Mouse (Mus musculus) left cerebral cortex, adult 9 months (tissue): Measurements from ENCODE around the gene Cwc15.
"Not testable (repeated sequence)": the region's sequence is repeated elsewhere in the genome, so short reads cannot be mapped to it uniquely, and the experiment has no call there.

ENCODE experiments used
- DNase-seq, 2 experiments: peaks; one replicate each; pipeline ENCODE4 v3.0.0; 2022; ENCODE audit warnings: low spot score in 2 of 2

Cwc15 gene

DNA sequence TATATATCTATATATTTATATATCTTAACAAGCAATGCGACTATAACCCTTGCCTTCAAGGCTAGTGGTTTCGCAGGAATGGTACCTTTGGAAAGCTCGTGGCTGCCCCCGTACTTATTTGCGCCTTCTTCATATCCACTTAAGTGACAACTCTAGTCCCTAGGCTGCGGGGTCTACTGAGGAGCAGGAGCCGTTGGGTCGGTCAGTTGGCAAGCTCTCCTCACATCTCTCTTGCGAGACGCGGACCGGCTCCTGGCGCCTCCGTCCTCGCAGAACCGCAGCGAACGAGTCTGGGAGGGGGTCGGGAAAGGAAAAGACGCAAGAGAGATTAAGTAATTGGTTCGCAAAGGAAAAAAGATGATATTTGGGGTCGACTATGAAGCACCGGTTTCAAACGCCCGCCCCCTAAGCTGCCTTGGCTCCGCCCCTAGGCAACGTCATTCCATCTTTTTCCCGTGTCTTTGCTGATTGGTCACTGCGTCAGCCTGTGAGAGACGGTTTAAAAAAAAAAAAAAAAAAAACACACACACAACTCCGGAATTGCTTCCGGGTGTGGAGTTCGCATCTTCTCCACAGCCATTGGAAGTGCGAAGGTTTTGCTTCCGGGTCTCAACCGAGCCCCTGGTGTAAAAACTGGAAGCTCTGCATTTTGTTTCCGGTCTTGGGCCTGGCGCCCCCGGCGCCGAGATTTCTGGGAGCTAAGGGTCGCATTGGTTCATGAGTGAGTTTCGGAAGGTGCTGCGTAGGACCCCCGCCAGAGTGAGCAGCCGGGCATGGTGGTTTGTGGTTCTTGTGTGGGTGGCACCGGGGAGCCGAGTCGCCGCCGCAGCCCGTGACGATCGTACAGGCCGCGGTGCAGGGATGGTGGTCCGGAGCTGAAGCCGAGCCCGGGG, at the start of gene Cwc15, which contains the start of gene Kdm4d:
TSS of gene Cwc15 (plus strand) at position 595 of the 893 bp plus-strand sequence.
TSS of gene Kdm4d (minus strand) at position 460 of the 893 bp plus-strand sequence.
- DNase-seq: peak; percentile 93 to 97

DNA sequence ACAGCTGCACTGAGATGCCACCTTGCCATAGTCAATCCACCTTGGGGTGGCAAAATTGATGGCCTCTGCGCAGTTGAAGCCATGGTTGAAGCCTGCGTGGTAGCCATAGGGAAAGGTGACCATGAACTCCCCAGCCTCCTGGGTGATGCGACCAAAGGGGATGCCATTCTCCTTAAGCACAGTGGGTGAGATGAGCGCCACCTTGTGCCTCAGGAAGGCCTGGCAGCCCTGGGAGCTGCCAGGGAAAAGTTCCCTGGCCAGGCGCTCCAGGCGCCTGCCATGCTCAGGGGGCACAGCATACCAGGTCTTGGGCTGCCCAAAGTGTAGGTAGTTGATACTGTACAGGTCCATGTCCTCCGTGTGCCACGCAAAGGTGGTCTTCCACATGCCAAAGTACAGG, 49.3 kb upstream of the Cwc15 start:
- not testable (repeated sequence) for DNase-seq

GRCm38 (mm10) chr9:14456320-14456719, 44.1 kb upstream of the Cwc15 start:
- DNase-seq: no peak

DNA sequence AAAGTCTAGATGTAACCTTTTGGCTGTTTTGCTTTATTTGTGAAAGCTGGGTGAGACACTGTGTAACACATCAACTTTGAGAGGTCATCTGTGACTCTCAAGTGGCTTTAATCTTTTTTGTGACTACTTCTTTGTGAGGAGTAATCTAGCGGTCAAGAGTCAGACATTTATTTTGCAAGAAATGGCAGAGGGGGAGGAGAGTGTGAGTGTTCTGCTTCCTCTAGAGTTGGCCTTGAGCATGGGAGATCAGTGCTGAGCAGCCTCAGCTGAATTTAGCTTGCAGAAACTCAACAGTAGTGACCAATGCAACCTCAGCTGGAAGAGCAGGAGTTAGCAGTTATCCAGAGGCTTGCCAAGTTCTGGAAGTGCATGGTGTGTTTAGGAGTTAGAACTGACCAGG, 37.9 kb upstream of the Cwc15 start:
- DNase-seq: not testable (repeated sequence)

DNA sequence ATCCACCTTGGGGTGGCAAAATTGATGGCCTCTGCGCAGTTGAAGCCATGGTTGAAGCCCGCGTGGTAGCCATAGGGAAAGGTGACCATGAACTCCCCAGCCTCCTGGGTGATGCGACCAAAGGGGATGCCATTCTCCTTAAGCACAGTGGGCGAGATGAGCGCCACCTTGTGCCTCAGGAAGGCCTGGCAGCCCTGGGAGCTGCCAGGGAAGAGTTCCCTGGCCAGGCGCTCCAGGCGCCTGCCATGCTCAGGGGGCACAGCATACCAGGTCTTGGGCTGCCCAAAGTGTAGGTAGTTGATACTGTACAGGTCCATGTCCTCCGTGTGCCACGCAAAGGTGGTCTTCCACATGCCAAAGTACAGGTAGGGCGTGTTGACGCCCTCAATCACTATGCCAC, 36.7 kb upstream of the Cwc15 start:
- not testable (repeated sequence) for DNase-seq

GRCm38 (mm10) chr9:14498896-14499705, 1.3 kb upstream of the Cwc15 start:
- DNase-seq: no peak

- no peak for DNase-seq
Observed at GRCm38 (mm10) chr9:14500916-14501424, 553 bp downstream of the Cwc15 start.

GRCm38 (mm10) chr9:14512633-14513445, 12.4 kb downstream of the Cwc15 start:
- peak in 1 of 2 experiments; percentile 48 for DNase-seq

DNA sequence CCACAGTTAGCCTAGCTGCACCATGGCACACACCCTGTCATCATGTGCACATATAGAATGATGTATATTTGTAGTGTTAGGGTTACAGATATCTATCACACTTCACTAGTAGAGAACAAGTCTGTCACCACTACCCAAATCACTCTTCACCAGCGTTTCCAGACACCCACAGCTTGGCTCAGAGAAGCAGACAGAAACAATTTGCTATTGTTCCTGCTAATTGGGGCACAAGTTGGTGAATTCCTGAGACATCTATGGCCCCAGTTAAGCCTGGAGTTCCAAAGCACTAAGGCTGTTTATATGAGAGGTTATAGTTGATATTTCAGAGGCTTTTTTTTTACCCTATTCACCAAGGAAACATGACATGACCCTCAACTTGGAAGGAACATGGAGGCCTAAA, 16.9 kb downstream of the Cwc15 start:
- DNase-seq: no peak

DNA sequence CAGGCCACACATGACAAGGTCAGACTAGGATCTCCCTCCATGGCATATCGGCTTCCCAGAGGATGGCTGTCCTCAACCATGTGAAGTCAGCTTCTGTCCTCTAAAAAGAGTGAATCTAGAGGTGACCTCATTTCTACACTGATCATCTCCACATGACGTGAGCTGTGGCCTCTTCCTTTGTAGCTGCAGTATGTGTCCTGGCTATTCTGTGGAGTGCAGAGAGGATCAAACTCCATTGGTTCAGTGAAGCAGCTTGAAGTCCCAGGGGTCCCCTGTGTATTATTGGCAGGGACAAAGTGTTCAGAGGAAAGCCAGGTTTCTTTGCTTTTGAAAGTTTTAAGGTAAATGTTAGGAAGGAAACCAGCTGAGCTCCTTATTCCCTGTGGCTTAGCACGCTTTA, 17.7 kb downstream of the Cwc15 start:
- no peak for DNase-seq

- DNase-seq: no peak
Observed at GRCm38 (mm10) chr9:14520971-14521670, 20.7 kb downstream of the Cwc15 start.

DNA sequence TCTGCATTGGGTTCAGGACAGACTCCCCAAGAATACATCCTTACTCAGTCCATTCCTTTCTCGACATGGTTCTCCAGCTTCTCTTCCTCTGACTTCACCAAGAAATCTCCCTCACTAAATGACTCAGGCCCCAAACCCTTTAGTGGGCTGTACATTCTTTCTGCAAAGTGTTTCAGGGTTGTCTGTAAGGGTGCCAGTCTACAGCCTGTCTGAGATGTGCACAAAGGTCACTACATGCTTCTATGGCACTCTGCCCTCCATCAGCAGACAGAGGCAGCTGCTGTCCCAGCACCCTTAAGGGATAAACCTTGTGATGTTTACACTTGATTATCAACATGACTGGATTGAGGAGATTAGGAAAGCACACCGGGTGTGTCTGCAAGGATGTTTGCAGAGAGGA, 21.3 kb downstream of the Cwc15 start:
- DNase-seq: no peak

- peak; percentile 48 to 87 for DNase-seq
Observed at GRCm38 (mm10) chr9:14523408-14524043, 23.1 kb downstream of the Cwc15 start.

DNA sequence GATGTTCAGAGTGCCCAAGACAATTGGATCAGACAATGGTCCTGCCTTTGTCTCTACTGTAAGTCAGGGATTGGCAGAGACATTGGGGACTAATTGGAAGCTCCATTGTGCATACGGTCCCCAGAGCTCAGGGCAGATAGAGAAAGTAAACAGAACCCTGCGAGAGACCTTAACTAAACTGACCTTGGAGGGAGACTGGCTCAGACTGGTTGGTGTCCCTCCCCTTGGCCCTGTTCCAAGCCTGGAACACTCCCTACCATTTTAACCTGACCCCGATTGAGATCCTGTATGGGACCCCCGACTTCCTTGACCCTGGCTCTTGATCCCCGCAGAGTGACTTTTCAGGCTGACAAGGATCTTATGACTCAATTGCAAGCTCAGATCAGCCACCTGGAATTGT, 29.6 kb downstream of the Cwc15 start:
- DNase-seq: no peak

GRCm38 (mm10) chr9:14532283-14532682, 31.9 kb downstream of the Cwc15 start:
- DNase-seq: no peak

DNA sequence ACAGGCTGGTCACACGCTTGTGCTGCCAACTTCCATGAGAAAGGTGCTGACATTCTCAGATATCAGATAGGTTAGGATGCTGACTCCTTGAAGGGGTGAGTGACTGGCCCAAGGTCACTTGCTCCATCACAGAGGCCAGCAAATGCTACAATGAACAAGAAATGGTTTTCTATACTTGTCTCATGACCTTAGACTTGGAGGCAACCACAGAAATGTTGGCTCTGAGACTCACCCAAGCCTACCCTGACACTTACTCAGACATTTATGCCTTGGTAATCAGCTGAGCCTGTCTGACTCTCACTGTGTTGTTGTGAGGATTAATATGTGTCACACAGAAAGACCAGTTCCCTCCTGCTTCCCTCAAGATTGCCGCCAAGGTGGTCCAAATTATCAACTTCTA, 33.2 kb downstream of the Cwc15 start:
- DNase-seq: no peak

GRCm38 (mm10) chr9:14534833-14535456, 34.5 kb downstream of the Cwc15 start:
- no peak for DNase-seq

GRCm38 (mm10) chr9:14544034-14544757, 43.8 kb downstream of the Cwc15 start:
- DNase-seq: no peak
